Mouse (Mus musculus): ENCODE results near the gene Gm4881.

DNA sequence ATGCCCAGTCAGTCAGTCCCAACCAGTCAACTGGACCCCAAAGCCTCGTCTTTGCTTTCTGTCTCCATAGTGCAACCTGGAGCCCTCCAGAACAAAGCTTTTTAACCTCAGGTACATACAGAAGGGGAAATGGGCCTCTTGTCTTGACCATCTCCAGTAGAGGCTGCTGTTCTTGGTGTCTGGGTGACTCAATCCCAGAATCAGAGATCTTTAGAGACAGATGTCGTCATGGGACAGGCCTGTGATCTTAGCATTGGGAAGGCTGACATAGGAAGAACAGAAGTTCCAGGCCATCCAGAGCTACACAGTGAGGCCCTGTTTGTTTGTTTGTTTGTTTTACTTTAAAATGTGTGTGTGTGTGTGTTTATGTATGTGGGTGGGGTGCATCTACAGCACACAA lies 20.0 kb upstream of the Gm4881 start:
- TF ChIP-seq CTCF (IDR thresholded peaks at IDR 0.05; ENCODE audit: low read depth) (no peak), EP300 (IDR thresholded peaks at IDR 0.05; ENCODE audit: low read depth) (no peak)
